Mouse (Mus musculus): Measurements from ENCODE around the gene Nprl2. TPM values are rescaled to one million over a fixed set of nuclear protein-coding genes. Genes with fewer than 3 reads are reported as not detected.

Nprl2 gene
- total RNA-seq, 2 experiments from 2014 or later: 38.4 to 39.2 TPM

DNA sequence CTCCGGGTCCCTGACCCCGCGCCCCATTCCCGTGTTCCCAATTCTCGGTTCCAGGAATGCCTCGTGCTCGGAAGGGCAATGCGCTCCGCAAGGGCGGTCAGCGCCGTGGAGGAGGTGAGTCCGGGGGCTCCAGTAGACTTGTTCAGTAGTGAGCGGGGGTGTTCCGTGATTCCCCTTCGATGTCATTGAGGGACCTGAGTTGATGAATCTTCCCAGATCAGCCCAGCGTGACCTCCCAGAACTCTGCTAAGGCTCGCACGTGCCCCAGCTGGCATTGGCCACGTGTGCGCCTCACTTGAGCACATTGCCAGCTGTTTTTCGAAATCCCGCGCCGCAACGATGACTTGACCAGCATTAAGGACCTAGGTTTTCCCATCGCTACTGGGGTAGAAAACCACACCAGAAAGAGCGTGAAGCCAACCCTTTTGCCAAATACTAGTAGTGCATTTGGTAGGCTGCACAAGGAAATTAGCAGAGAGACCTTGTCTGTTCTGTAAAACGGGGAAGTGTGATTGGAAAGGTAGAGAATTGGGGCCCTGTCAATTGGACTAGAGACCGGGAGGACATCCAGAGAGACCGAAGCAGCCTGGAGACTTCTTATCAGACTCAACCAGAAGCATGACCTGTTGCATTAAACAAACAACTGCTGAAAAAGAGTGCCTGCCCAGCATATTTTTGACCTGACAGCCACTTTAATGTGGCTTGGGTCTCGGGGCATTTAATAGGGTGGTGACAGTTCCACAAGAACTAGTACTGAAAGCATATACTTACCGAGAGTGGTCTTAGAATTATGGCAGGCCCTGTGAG, 46.0 kb downstream of the Nprl2 start:
- DNase-seq (ENCODE audit: low spot score in 2 of 2): peak; percentile 47 to 74
- intact Hi-C loops (cut with DNase I): no loop called here

DNA sequence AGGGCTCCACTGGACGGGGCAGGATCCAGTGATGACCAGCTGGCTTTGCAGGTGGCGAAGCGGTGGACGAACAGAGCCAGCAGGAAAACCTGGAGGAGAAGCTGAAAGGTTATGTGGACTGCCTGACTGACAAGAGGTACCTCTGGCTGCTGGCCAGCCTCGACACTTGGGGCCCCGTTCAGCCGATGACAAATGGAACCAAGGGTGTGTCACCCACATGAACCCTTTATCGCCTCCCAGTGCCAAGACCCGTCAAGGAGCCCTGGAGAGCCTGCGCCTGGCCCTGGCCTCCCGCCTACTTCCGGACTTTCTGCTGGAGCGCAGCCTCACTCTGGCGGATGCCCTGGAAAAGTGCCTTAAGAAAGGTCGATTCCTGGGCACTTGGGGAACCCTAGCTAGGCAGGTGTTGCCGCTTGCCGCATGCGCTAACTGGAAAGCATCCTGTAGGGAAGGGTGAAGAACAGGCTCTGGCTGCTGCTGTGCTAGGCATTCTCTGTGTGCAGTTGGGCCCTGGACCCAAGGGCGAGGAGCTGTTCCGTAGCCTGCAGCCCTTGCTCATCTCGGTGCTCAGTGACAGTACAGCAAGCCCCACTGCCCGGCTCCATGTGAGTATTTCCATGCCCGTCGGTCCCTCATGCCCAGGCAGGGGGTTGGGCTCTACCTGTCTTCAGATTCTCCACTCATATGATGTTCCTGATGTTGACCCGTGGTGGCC, 48.2 kb downstream of the Nprl2 start:
- no peak for DNase-seq (ENCODE audit: low spot score in 2 of 2)
- intact Hi-C loops (cut with DNase I): no loop called here

DNA sequence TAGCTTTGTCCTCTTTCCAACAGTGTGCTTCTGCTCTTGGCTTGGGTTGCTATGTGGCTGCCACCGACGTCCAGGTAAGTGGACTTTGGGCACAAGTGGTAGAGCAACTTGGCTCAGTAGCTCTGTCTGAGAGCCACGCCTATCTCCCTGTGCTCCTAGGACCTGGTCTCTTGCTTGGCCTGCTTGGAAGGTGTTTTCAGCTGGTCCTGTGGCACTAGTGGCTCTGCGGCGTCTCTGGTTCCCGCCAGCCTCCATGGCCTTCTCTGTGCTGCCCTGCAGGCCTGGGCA, 48.7 kb downstream of the Nprl2 start:
- DNase-seq (ENCODE audit: low spot score in 2 of 2): no peak
- intact Hi-C loops (cut with DNase I): no loop called here

DNA sequence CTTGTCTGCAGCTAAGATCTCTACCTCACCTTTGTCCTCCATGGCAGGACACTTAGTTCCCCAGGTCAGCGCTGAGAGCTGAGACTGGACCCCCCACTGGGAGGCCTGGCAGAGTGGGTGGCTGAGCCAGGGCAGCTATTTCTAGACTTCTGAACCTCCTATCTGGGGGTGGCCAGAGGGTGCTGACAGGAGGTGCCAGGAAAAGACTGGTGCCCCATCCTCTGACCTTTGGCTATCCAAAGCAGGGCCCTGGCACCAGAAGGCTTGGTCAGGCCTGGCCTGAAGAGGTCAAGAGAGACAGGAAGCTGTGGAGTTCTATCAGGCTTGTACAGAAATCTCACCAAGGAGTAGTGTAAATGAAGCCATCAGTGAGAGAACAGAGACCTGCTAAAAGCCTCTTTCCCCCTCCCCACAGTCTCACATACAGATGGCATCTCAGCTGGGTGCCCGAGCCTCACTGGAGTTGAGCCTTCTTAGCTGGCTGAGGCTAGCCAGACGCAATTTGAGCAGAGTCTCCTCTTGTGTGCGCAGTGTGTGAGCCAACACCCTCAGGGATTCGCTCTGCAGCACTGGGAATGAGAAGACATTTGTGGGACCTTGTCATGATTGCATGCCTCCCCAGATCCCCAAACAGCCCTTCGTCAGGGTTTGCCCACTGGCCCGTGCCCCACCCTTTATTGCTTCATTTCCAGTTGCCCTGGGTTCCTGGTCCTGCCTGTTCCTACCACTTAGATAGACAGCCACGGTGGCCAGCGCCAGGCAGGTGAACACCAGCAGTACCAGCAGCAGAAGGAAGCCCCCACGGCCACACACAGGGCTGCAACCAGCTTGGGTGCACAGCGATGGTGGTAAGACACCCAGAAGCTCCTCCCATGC, 51.3 kb downstream of the Nprl2 start:
- intact Hi-C loops (cut with DNase I): no loop called here
- no peak for DNase-seq (ENCODE audit: low spot score in 2 of 2)

DNA sequence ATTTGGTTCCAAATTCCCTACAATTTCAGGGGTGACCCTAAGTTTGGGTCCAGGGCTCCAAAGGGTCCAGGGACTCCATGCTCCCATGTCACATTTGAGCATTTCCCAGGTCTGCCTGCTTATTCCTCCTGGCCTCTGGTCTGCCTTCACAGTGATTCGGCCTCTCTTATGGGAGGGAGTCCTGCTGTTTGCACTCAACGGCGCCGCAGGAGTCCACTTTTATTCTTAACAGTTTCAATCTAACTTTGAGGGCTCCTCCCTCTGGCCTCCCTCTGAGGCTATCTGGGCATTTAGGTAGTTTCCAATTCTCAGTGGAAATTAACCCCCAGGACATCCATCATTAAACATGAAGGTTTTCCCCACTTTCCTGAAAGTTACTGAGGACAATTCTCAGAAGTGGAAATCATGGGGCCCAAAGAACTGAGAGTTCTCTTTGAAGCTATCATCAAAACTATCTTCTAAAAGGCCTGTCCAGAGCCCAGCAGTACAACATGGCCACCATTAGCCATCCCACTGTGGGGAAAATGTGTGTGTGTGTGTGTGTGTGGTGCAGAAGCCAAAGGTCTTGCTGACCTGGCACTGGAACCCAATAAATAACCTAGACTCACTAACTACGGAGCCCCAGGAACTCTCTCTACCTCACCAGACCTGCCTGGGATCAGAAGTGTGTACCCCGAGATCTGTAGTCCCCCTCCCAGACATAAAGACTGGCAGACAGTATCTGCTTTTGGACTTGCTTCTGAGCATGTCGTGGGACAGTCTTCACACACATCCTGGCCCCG, 52.4 kb downstream of the Nprl2 start:
- no peak for DNase-seq (ENCODE audit: low spot score in 2 of 2)
- intact Hi-C loops (cut with DNase I): no loop called here

Other genes with a start within 250 kb of the Nprl2 start
- 10 to 100 TPM in 1 of 2 experiments, 1 to 10 TPM in 1; 6.7 to 11.1 TPM for gene Cish, start 246.2 kb upstream of the Nprl2 start, total RNA-seq (2021)
- 10 to 100 TPM; 16.5 to 16.6 TPM for gene Hemk1, start 203.9 kb upstream of the Nprl2 start, total RNA-seq (2021)
- gene 6430571L13Rik, start 201.6 kb upstream of the Nprl2 start, total RNA-seq (2021): 1 to 10 TPM; 2.4 to 3.4 TPM
- gene Cacna2d2, start 142.6 kb upstream of the Nprl2 start, total RNA-seq (2021): 10 to 100 TPM; 28.1 to 34.6 TPM
- gene Tmem115, start 8.3 kb upstream of the Nprl2 start, total RNA-seq (2021): 10 to 100 TPM; 33.0 to 35.3 TPM
- gene Cyb561d2, start within 50 bp of the Nprl2 start, total RNA-seq (2021): 10 to 100 TPM; 20.7 to 24.9 TPM
- gene Zmynd10, start 5.1 kb downstream of the Nprl2 start, total RNA-seq (2021): 1 to 10 TPM; 2.3 to 3.1 TPM
- gene Rassf1, start 9.3 kb downstream of the Nprl2 start, total RNA-seq (2021): 10 to 100 TPM; 14.0 to 14.6 TPM
- 10 to 100 TPM; 77.2 to 79.0 TPM for gene Tusc2, start 21.0 kb downstream of the Nprl2 start, total RNA-seq (2021)
- gene Hyal2, start 25.7 kb downstream of the Nprl2 start, total RNA-seq (2021): 10 to 100 TPM; 13.0 to 16.2 TPM
- 1 to 10 TPM; 4.9 to 6.3 TPM for gene Hyal1, start 34.7 kb downstream of the Nprl2 start, total RNA-seq (2021)
- gene Naa80, start 36.7 kb downstream of the Nprl2 start, total RNA-seq (2021): 1 to 10 TPM; 8.7 TPM
- gene Hyal3, start 38.6 kb downstream of the Nprl2 start, total RNA-seq (2021): 1 to 10 TPM in 1 of 2 experiments, under 1 TPM in 1; 0.78 to 1.4 TPM
- 1 to 10 TPM; 8.9 to 9.7 TPM for gene Ifrd2, start 45.4 kb downstream of the Nprl2 start, total RNA-seq (2021)
- 1 to 10 TPM; 3.2 to 3.8 TPM for gene Sema3b, start 67.0 kb downstream of the Nprl2 start, total RNA-seq (2021)
- 100 to 1,000 TPM; 205 to 220 TPM for gene Gnai2, start 93.1 kb downstream of the Nprl2 start, total RNA-seq (2021)
- gene Slc38a3, start 127.3 kb downstream of the Nprl2 start, total RNA-seq (2021): 10 to 100 TPM; 79.5 to 87.1 TPM
- gene Gnat1, start 137.5 kb downstream of the Nprl2 start, total RNA-seq (2021): under 1 TPM; 0.42 to 0.66 TPM
- 10 to 100 TPM; 11.7 to 16.2 TPM for gene Sema3f, start 168.2 kb downstream of the Nprl2 start, total RNA-seq (2021)
- gene Rbm5, start 228.8 kb downstream of the Nprl2 start, total RNA-seq (2021): 100 to 1,000 TPM; 147 to 166 TPM